Mouse (Mus musculus): ENCODE data around the gene Zfp52. TPM values are rescaled to one million over a fixed set of nuclear protein-coding genes. Genes with fewer than 3 reads are reported as not detected.
A peak's percentile ranks its signal among the peaks of the same experiment; 100 is the strongest.

Zfp52 gene
- total RNA-seq, 2 experiments from 2014 or later = 5.7 to 7.4 TPM

- Histone ChIP-seq H3K4me3 (peak overlapping the region; percentile 84; the same call in 1 of the 2 replicates), H3K27ac (peak overlapping the region; percentile 95)
- no peak for DNase-seq (ENCODE audit: low spot score in 2 of 2)
- TF ChIP-seq CTCF (conservative IDR thresholded peaks at IDR 0.05) = peak; percentile 33
These were observed 4.6 kb upstream of the Zfp52 start for GRCm38 (mm10) chr17:21530645-21531330.

GRCm38 (mm10) chr17:21531621-21532020 is 3.7 kb upstream of the Zfp52 start:
- Histone ChIP-seq H3K4me3 (peak overlapping the region; percentile 84), H3K27ac (peak overlapping the region; percentile 95)
- no peak for TF ChIP-seq CTCF (conservative IDR thresholded peaks at IDR 0.05)
- DNase-seq (ENCODE audit: low spot score in 2 of 2) = peak in 1 of 2 experiments; percentile 32

GRCm38 (mm10) chr17:21532101-21532951 is 3.0 kb upstream of the Zfp52 start:
- Histone ChIP-seq H3K4me3 (peak overlapping the region; percentile 84), H3K27ac (peak overlapping the region; percentile 95)
- DNase-seq (ENCODE audit: low spot score in 2 of 2) = peak; percentile 66 to 74
- TF ChIP-seq CTCF (conservative IDR thresholded peaks at IDR 0.05) = peak; percentile 68

GRCm38 (mm10) chr17:21533961-21534360 is 1.4 kb upstream of the Zfp52 start:
- Histone ChIP-seq H3K27ac (no peak overlapping the region), H3K4me3 (no peak overlapping the region)
- no peak for TF ChIP-seq CTCF (conservative IDR thresholded peaks at IDR 0.05)
- no peak for DNase-seq (ENCODE audit: low spot score in 2 of 2)

- H3K4me3 ChIP-seq = peak overlapping the region; percentile 62; the same call in 1 of the 2 replicates
- TF ChIP-seq CTCF (conservative IDR thresholded peaks at IDR 0.05) = peak; percentile 83
- peak; percentile 70 to 83 for DNase-seq (ENCODE audit: low spot score in 2 of 2)
These were observed 761 bp upstream of the Zfp52 start for GRCm38 (mm10) chr17:21534460-21535095.

GRCm38 (mm10) chr17:21536096-21536495 is 757 bp downstream of the Zfp52 start:
- no peak for TF ChIP-seq CTCF (conservative IDR thresholded peaks at IDR 0.05)
- DNase-seq (ENCODE audit: low spot score in 2 of 2) = no peak
- H3K27ac ChIP-seq = peak overlapping the region; percentile 82
- H3K4me3 ChIP-seq = peak overlapping the region; percentile 62

More at GRCm38 (mm10) chr17:21534460-21535095, 761 bp upstream of the Zfp52 start:
- H3K27ac ChIP-seq = peak overlapping the region; percentile 82

GRCm38 (mm10) chr17:21536676-21537075 is 1.3 kb downstream of the Zfp52 start:
- H3K27ac ChIP-seq = no peak overlapping the region
- no peak for DNase-seq (ENCODE audit: low spot score in 2 of 2)
- TF ChIP-seq CTCF (conservative IDR thresholded peaks at IDR 0.05) = no peak
- H3K4me3 ChIP-seq = no peak overlapping the region

- DNase-seq (ENCODE audit: low spot score in 2 of 2) = no peak
- no peak overlapping the region for H3K4me3 ChIP-seq
- no peak overlapping the region for H3K27ac ChIP-seq
- no peak for TF ChIP-seq CTCF (conservative IDR thresholded peaks at IDR 0.05)
These were observed 22.5 kb downstream of the Zfp52 start for GRCm38 (mm10) chr17:21557831-21558230.

- Histone ChIP-seq H3K4me3 (peak overlapping the region; percentile 68), H3K27ac (peak overlapping the region; percentile 98)
- peak; percentile 76 for TF ChIP-seq CTCF (conservative IDR thresholded peaks at IDR 0.05)
- peak; percentile 44 to 80 for DNase-seq (ENCODE audit: low spot score in 2 of 2)
These were observed 30.9 kb downstream of the Zfp52 start for GRCm38 (mm10) chr17:21566220-21566619.

- DNase-seq (ENCODE audit: low spot score in 2 of 2) = peak; percentile 79 to 90
- peak within 1 kb of the TSS; percentile 68 for H3K4me3 ChIP-seq
- TF ChIP-seq CTCF (conservative IDR thresholded peaks at IDR 0.05) = no peak
- H3K27ac ChIP-seq = peak within 1 kb of the TSS; percentile 98
These were observed 31.5 kb downstream of the Zfp52 start, which contains the start of gene Zfp948 for GRCm38 (mm10) chr17:21566728-21567349. Zfp948 (plus strand) TSS chr17:21567008.

GRCm38 (mm10) chr17:21567696-21568095 is 32.4 kb downstream of the Zfp52 start:
- DNase-seq (ENCODE audit: low spot score in 2 of 2) = peak in 1 of 2 experiments; percentile 11
- peak overlapping the region; percentile 68 for H3K4me3 ChIP-seq
- H3K27ac ChIP-seq = no peak overlapping the region
- TF ChIP-seq CTCF (conservative IDR thresholded peaks at IDR 0.05) = no peak

GRCm38 (mm10) chr17:21579080-21579479 is 43.7 kb downstream of the Zfp52 start:
- Histone ChIP-seq H3K4me3 (no peak overlapping the region), H3K27ac (no peak overlapping the region)
- TF ChIP-seq CTCF (conservative IDR thresholded peaks at IDR 0.05) = no peak
- DNase-seq (ENCODE audit: low spot score in 2 of 2) = no peak
